Mouse (Mus musculus) cortical plate, adult 2 months (tissue): ENCODE data around the gene Gm10563.

Experiments used
- CTCF ChIP-seq: fragments of 200-500 bp; IDR thresholded peaks from 2 replicates; pipeline ENCODE4 v1.5.1; 2011; ENCODE audit warnings: mild to moderate bottlenecking, control low read depth, low read length; ENCODE audit not compliant: insufficient read depth; ENCODE audit errors: extremely low read depth
- POLR2A ChIP-seq: fragments of 200-500 bp; IDR thresholded peaks from 2 replicates; pipeline ENCODE4 v1.6.1; 2011; ENCODE audit warnings: mild to moderate bottlenecking, low read length, control low read depth; ENCODE audit not compliant: insufficient read depth; ENCODE audit errors: extremely low read depth

DNA sequence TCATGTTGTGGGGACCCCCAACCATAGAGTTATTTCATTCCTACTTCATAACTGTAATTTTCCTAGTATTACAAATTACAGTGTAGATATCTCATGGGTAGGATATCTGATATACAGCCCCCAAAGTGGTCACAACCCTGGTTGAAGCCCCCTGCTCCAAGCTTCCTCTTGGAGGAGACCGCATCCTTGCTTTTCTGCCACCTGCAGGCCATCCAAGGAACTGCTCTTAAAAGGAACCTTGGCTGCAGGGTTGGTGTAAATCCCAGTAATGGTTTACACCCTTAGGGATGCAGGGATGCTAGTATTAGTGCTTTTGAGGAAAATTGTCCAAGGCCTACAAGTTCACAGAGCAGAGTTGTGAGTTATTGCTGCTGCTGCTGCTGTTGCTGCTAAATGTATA lies 64.8 kb downstream of the Gm10563 start:
- TF ChIP-seq CTCF (peak; percentile 73), POLR2A (no peak)
